Mouse (Mus musculus): ENCODE data around the gene Capn7. TPM values are rescaled to one million over a fixed set of nuclear protein-coding genes. Genes with fewer than 3 reads are reported as not detected.
A peak's percentile ranks its signal among the peaks of the same experiment; 100 is the strongest.

Gene Capn7
- total RNA-seq, 2 experiments from 2014 or later = 33.8 to 38.3 TPM

GRCm38 (mm10) chr14:31397791-31398595, 61.6 kb downstream of the Capn7 start:
- Histone ChIP-seq H3K27ac (peak overlapping the region; percentile 53), H3K4me3 (no peak overlapping the region)
- TF ChIP-seq CTCF (IDR thresholded peaks at IDR 0.05) = no peak
- DNase-seq (ENCODE audit: extremely low spot score in 1 of 2, low spot score in 2 of 2) = no peak
- intact Hi-C loops (cut with DNase I) = no loop called here

GRCm38 (mm10) chr14:31398819-31399218, 62.4 kb downstream of the Capn7 start:
- H3K4me3 ChIP-seq = no peak overlapping the region
- intact Hi-C loops (cut with DNase I) = no loop called here
- no peak for TF ChIP-seq CTCF (IDR thresholded peaks at IDR 0.05)
- no peak for DNase-seq (ENCODE audit: extremely low spot score in 1 of 2, low spot score in 2 of 2)
- H3K27ac ChIP-seq = peak overlapping the region; percentile 21; the same call in 1 of the 2 replicates

GRCm38 (mm10) chr14:31399271-31399670, 62.8 kb downstream of the Capn7 start:
- intact Hi-C loops (cut with DNase I) = no loop called here
- no peak overlapping the region for H3K4me3 ChIP-seq
- DNase-seq (ENCODE audit: extremely low spot score in 1 of 2, low spot score in 2 of 2) = no peak
- peak overlapping the region; percentile 21; the same call in 1 of the 2 replicates for H3K27ac ChIP-seq
- no peak for TF ChIP-seq CTCF (IDR thresholded peaks at IDR 0.05)

- DNase-seq (ENCODE audit: extremely low spot score in 1 of 2, low spot score in 2 of 2) = no peak
These were observed 63.8 kb downstream of the Capn7 start for GRCm38 (mm10) chr14:31400246-31400645.

GRCm38 (mm10) chr14:31400896-31401295, 64.5 kb downstream of the Capn7 start:
- intact Hi-C loops (cut with DNase I) = loop anchor here (5.0 kb wide), 1 partner anchor 36 kb away; the partner anchor contains the start of gene Sh3bp5
- TF ChIP-seq CTCF (IDR thresholded peaks at IDR 0.05) = no peak
- no peak for DNase-seq (ENCODE audit: extremely low spot score in 1 of 2, low spot score in 2 of 2)
- Histone ChIP-seq H3K27ac (peak overlapping the region; percentile 65), H3K4me3 (no peak overlapping the region)

More at GRCm38 (mm10) chr14:31400246-31400645, 63.8 kb downstream of the Capn7 start:
- no peak overlapping the region for H3K4me3 ChIP-seq
- intact Hi-C loops (cut with DNase I) = loop anchor here (5.0 kb wide), 1 partner anchor 37 kb away; the partner anchor contains the start of gene Sh3bp5
- no peak for TF ChIP-seq CTCF (IDR thresholded peaks at IDR 0.05)
- peak overlapping the region; percentile 65 for H3K27ac ChIP-seq

- DNase-seq (ENCODE audit: extremely low spot score in 1 of 2, low spot score in 2 of 2) = peak in 1 of 2 experiments; percentile 11
- Histone ChIP-seq H3K4me3 (no peak overlapping the region), H3K27ac (peak overlapping the region; percentile 65)
- TF ChIP-seq CTCF (IDR thresholded peaks at IDR 0.05) = no peak
- intact Hi-C loops (cut with DNase I) = loop anchor here (5.0 kb wide), 1 partner anchor 35 kb away; the partner anchor contains the start of gene Sh3bp5
These were observed 65.5 kb downstream of the Capn7 start for GRCm38 (mm10) chr14:31401918-31402427.

- no peak for TF ChIP-seq CTCF (IDR thresholded peaks at IDR 0.05)
- DNase-seq (ENCODE audit: extremely low spot score in 1 of 2, low spot score in 2 of 2) = no peak
- intact Hi-C loops (cut with DNase I) = loop anchor here (5.0 kb wide), 1 partner anchor 35 kb away; the partner anchor contains the start of gene Sh3bp5
- Histone ChIP-seq H3K4me3 (no peak overlapping the region), H3K27ac (peak overlapping the region; percentile 65)
These were observed 66.3 kb downstream of the Capn7 start for GRCm38 (mm10) chr14:31402693-31403092.

GRCm38 (mm10) chr14:31403556-31403955, 67.1 kb downstream of the Capn7 start:
- DNase-seq (ENCODE audit: extremely low spot score in 1 of 2, low spot score in 2 of 2) = no peak
- no peak overlapping the region for H3K4me3 ChIP-seq
- peak overlapping the region; percentile 19; the same call in 1 of the 2 replicates for H3K27ac ChIP-seq
- intact Hi-C loops (cut with DNase I) = loop anchor here (5.0 kb wide), 1 partner anchor 34 kb away; the partner anchor contains the start of gene Sh3bp5
- TF ChIP-seq CTCF (IDR thresholded peaks at IDR 0.05) = no peak

- no peak for TF ChIP-seq CTCF (IDR thresholded peaks at IDR 0.05)
- no peak for DNase-seq (ENCODE audit: extremely low spot score in 1 of 2, low spot score in 2 of 2)
- no peak overlapping the region for H3K4me3 ChIP-seq
- peak overlapping the region; percentile 19; the same call in 1 of the 2 replicates for H3K27ac ChIP-seq
- intact Hi-C loops (cut with DNase I) = loop anchor here (5.0 kb wide), 1 partner anchor 33 kb away; the partner anchor contains the start of gene Sh3bp5
These were observed 67.6 kb downstream of the Capn7 start for GRCm38 (mm10) chr14:31403995-31404394.

- no peak overlapping the region for H3K4me3 ChIP-seq
- no peak for DNase-seq (ENCODE audit: extremely low spot score in 1 of 2, low spot score in 2 of 2)
- H3K27ac ChIP-seq = peak overlapping the region; percentile 8; the same call in 1 of the 2 replicates
- intact Hi-C loops (cut with DNase I) = loop anchor here (5.0 kb wide), 1 partner anchor 33 kb away; the partner anchor contains the start of gene Sh3bp5
- TF ChIP-seq CTCF (IDR thresholded peaks at IDR 0.05) = no peak
These were observed 68.2 kb downstream of the Capn7 start for GRCm38 (mm10) chr14:31404663-31405062.

GRCm38 (mm10) chr14:31405652-31406051, 69.2 kb downstream of the Capn7 start:
- no peak overlapping the region for H3K27ac ChIP-seq
- H3K4me3 ChIP-seq = no peak overlapping the region
- intact Hi-C loops (cut with DNase I) = no loop called here
- no peak for DNase-seq (ENCODE audit: extremely low spot score in 1 of 2, low spot score in 2 of 2)
- TF ChIP-seq CTCF (IDR thresholded peaks at IDR 0.05) = no peak

Measured in left cerebral cortex, adult 2 months (tissue).